Mouse (Mus musculus) splenic B cell, adult 2 months (primary cell): ENCODE data around the gene Josd2.

Source experiments
- DNase-seq: peaks from one replicate; pipeline ENCODE4 v3.0.0-alpha.2; 2011; ENCODE audit warnings: low read depth, low spot score
- H3K27me3 ChIP-seq: 2 replicates; pipeline ENCODE4 v1.6.1; 2012; ENCODE audit warnings: mild to moderate bottlenecking, low read length, moderate library complexity, mixed read lengths; ENCODE audit not compliant: control insufficient read depth, poor library complexity, insufficient read depth, severe bottlenecking
- H3K36me3 ChIP-seq: 2 replicates; pipeline ENCODE4 v1.6.1; 2012; ENCODE audit warnings: mild to moderate bottlenecking, low read length, moderate library complexity, mixed read lengths; ENCODE audit not compliant: control insufficient read depth, poor library complexity, insufficient read depth, severe bottlenecking

The Josd2 gene

GRCm38 (mm10) chr7:44441180-44441579 is 26.6 kb upstream of the Josd2 start:
- H3K36me3 ChIP-seq = no peaks in the 10 kb centered on the region
- peaks cover 4% of the 10 kb centered on the region for H3K27me3 ChIP-seq
- DNase-seq = no peak

GRCm38 (mm10) chr7:44441648-44442109 is 26.1 kb upstream of the Josd2 start:
- no peaks in the 10 kb centered on the region for H3K36me3 ChIP-seq
- peaks cover 4% of the 10 kb centered on the region for H3K27me3 ChIP-seq
- no peak for DNase-seq

- DNase-seq = no peak
- H3K27me3 ChIP-seq = peaks cover 4% of the 10 kb centered on the region
Observed at GRCm38 (mm10) chr7:44442407-44442821, 25.4 kb upstream of the Josd2 start.

GRCm38 (mm10) chr7:44443268-44444173 is 24.3 kb upstream of the Josd2 start:
- DNase-seq = no peak
- Histone ChIP-seq H3K36me3 (no peaks in the 10 kb centered on the region), H3K27me3 (peaks cover 4% of the 10 kb centered on the region)

More at GRCm38 (mm10) chr7:44442407-44442821, 25.4 kb upstream of the Josd2 start:
- H3K36me3 ChIP-seq = no peaks in the 10 kb centered on the region

- no peak for DNase-seq
- H3K27me3 ChIP-seq = peaks cover 4% of the 10 kb centered on the region
- H3K36me3 ChIP-seq = no peaks in the 10 kb centered on the region
Observed at GRCm38 (mm10) chr7:44444886-44445527, 22.8 kb upstream of the Josd2 start.

GRCm38 (mm10) chr7:44445528-44445923 is 22.3 kb upstream of the Josd2 start:
- DNase-seq = no peak
- H3K27me3 ChIP-seq = peaks cover 4% of the 10 kb centered on the region

GRCm38 (mm10) chr7:44446070-44446855 is 21.5 kb upstream of the Josd2 start:
- Histone ChIP-seq H3K36me3 (no peaks in the 10 kb centered on the region), H3K27me3 (peaks cover 4% of the 10 kb centered on the region)
- no peak for DNase-seq

More at GRCm38 (mm10) chr7:44445528-44445923, 22.3 kb upstream of the Josd2 start:
- H3K36me3 ChIP-seq = no peaks in the 10 kb centered on the region

- Histone ChIP-seq H3K27me3 (no peaks in the 10 kb centered on the region), H3K36me3 (no peaks in the 10 kb centered on the region)
- DNase-seq = no peak
Observed at GRCm38 (mm10) chr7:44453256-44453655, 14.5 kb upstream of the Josd2 start.

- no peak for DNase-seq
- Histone ChIP-seq H3K36me3 (no peaks in the 10 kb centered on the region), H3K27me3 (no peaks in the 10 kb centered on the region)
Observed at GRCm38 (mm10) chr7:44456302-44456701, 11.5 kb upstream of the Josd2 start.

GRCm38 (mm10) chr7:44460067-44460466 is 7.7 kb upstream of the Josd2 start:
- no peak for DNase-seq
- no peaks in the 10 kb centered on the region for H3K27me3 ChIP-seq
- H3K36me3 ChIP-seq = no peaks in the 10 kb centered on the region

GRCm38 (mm10) chr7:44460767-44461502 is 6.8 kb upstream of the Josd2 start:
- no peak for DNase-seq
- H3K36me3 ChIP-seq = no peaks in the 10 kb centered on the region
- no peaks in the 10 kb centered on the region for H3K27me3 ChIP-seq

GRCm38 (mm10) chr7:44461503-44462217 is 6.1 kb upstream of the Josd2 start:
- H3K27me3 ChIP-seq = no peaks in the 10 kb centered on the region
- H3K36me3 ChIP-seq = no peaks in the 10 kb centered on the region
- DNase-seq = no peak

- no peaks in the 10 kb centered on the region for H3K27me3 ChIP-seq
- no peaks in the 10 kb centered on the region for H3K36me3 ChIP-seq
- DNase-seq = no peak
Observed at GRCm38 (mm10) chr7:44462218-44463055, 5.3 kb upstream of the Josd2 start.
